Mouse (Mus musculus) limb, embryonic 14.5 days (tissue): Measurements from ENCODE around the gene Ahcy. TPM values are rescaled to one million over a fixed set of nuclear protein-coding genes. Genes with fewer than 3 reads are reported as not detected.

Source experiments
- ATAC-seq: fragments of 200-750 bp; cut with Nextera tagmentation; 2 replicates; pipeline ENCODE4 v1.8.0; 2017; ENCODE audit warnings: low read depth, moderate number of reproducible peaks, moderate TSS enrichment; ENCODE audit not compliant: low FRiP score
- DNase-seq: peaks from one replicate; pipeline ENCODE4 v3.0.0-alpha.2; 2015; ENCODE audit warnings: low spot score
- H3K27ac ChIP-seq: fragments of 300-500 bp; sonication (generic); replicated peaks from 2 replicates; pipeline ENCODE4 v1.5.1; 2014; ENCODE audit warnings: low read depth, mild to moderate bottlenecking, low read length, moderate library complexity, mixed read lengths
- H3K27me3 ChIP-seq: fragments of 300-500 bp; sonication (generic); 2 replicates; pipeline ENCODE4 v1.6.1; 2014; ENCODE audit warnings: low read length, mixed read lengths; ENCODE audit not compliant: control insufficient read depth, insufficient read depth
- H3K36me3 ChIP-seq: fragments of 300-500 bp; sonication (generic); 2 replicates; pipeline ENCODE4 v1.6.1; 2014; ENCODE audit warnings: mild to moderate bottlenecking, low read length, moderate library complexity, mixed read lengths; ENCODE audit not compliant: control insufficient read depth, insufficient read depth
- H3K4me1 ChIP-seq: fragments of 300-500 bp; sonication (generic); 2 replicates; pipeline ENCODE4 v1.6.1; 2014; ENCODE audit warnings: antibody characterized with exemption, low read length, mixed read lengths; ENCODE audit not compliant: control insufficient read depth, insufficient read depth
- H3K4me2 ChIP-seq: fragments of 300-500 bp; sonication (generic); replicated peaks from 2 replicates; pipeline ENCODE4 v1.6.1; 2014; ENCODE audit warnings: low read depth, mild to moderate bottlenecking, low read length, moderate library complexity; ENCODE audit not compliant: severe bottlenecking
- H3K4me3 ChIP-seq: fragments of 300-500 bp; sonication (generic); replicated peaks from 2 replicates; pipeline ENCODE4 v1.5.1; 2014; ENCODE audit warnings: low read length
- H3K9ac ChIP-seq: fragments of 300-500 bp; sonication (generic); 2 replicates; pipeline ENCODE4 v1.6.1; 2014; ENCODE audit warnings: mild to moderate bottlenecking, low read depth, low read length, moderate library complexity; ENCODE audit not compliant: severe bottlenecking
- H3K9me3 ChIP-seq: fragments of 300-500 bp; sonication (generic); 2 replicates; pipeline ENCODE4 v1.6.1; 2016; ENCODE audit warnings: low read length; ENCODE audit not compliant: control insufficient read depth
- POLR2A ChIP-seq: fragments of 200-500 bp; IDR thresholded peaks from 2 replicates; pipeline ENCODE4 v1.8.0; 2012; ENCODE audit warnings: inconsistent platforms, mild to moderate bottlenecking, moderate library complexity, borderline replicate concordance; ENCODE audit not compliant: insufficient read depth, insufficient read length; ENCODE audit errors: extremely low read depth
- whole genome bisulfite sequencing: fragments of 180-500 bp; shearing (Covaris S2); extraction: QIAGEN DNeasy Blood & Tissue Kit; methylation state at CpG from one replicate; pipeline ENCODE4 v1.1.7; 2014; 5-methylcytosine and 5-hydroxymethylcytosine counted together
- polyA plus RNA-seq, 2 experiments: library from polyadenylated mRNA; depleted of rRNA in 1 of 2; stranded (reverse) in 1 of 2; unstranded in 1 of 2; fragments of >200 nt; fragmentation: Nextera tagmentation in 1 of 2; extraction: Ambion mirVana in 1 of 2; gene quantifications; 2 replicates each; pipeline versions ENCODE4 v1.2.1 to v1.2.3; 2012 to 2014

Gene Ahcy
- polyA plus RNA-seq, 2 experiments = 70.5 to 123 TPM

GRCm38 (mm10) chr2:155011086-155011656 lies 63.1 kb downstream of the Ahcy start:
- H3K27me3 ChIP-seq = no peaks in the 10 kb centered on the region
- H3K27ac ChIP-seq = no peak overlapping the region
- no peak for TF ChIP-seq POLR2A
- DNase-seq (no peak), ATAC-seq (no peak)
- 46% methylated on average over 3 of the region's 3 CpGs for WGBS
- H3K9ac ChIP-seq = no peak overlapping the region
- H3K9me3 ChIP-seq = no peaks in the 10 kb centered on the region
- no peaks in the 10 kb centered on the region for H3K36me3 ChIP-seq
- H3K4me2 ChIP-seq = no peak overlapping the region
- no peaks in the 10 kb centered on the region for H3K4me1 ChIP-seq
- H3K4me3 ChIP-seq = no peak overlapping the region

Other genes starting within 250 kb of the Ahcy start
- gene Eif2s2, start 181.6 kb downstream of the Ahcy start, polyA plus RNA-seq (2012; rRNA removed) = 47.3 and 73.6 TPM in 2 replicates
- 111 and 116 TPM in 2 replicates for gene Eif2s2, start 181.6 kb downstream of the Ahcy start, polyA plus RNA-seq (2014; fragmentation: Nextera tagmentation; extraction: Ambion mirVana)
- gene Gm14226, start 56.2 kb downstream of the Ahcy start, polyA plus RNA-seq (2012; rRNA removed) = 17.4 and 17.7 TPM in 2 replicates
- gene Gm14226, start 56.2 kb downstream of the Ahcy start, polyA plus RNA-seq (2014; fragmentation: Nextera tagmentation; extraction: Ambion mirVana) = 5.7 and 6.3 TPM in 2 replicates
- gene Itch, start 59.0 kb upstream of the Ahcy start, polyA plus RNA-seq (2012; rRNA removed) = 30.2 and 31.1 TPM in 2 replicates
- gene Itch, start 59.0 kb upstream of the Ahcy start, polyA plus RNA-seq (2014; fragmentation: Nextera tagmentation; extraction: Ambion mirVana) = 49.8 and 54.6 TPM in 2 replicates
- 476 and 534 TPM in 2 replicates for gene Dynlrb1, start 162.0 kb upstream of the Ahcy start, polyA plus RNA-seq (2012; rRNA removed)
- 501 and 509 TPM in 2 replicates for gene Dynlrb1, start 162.0 kb upstream of the Ahcy start, polyA plus RNA-seq (2014; fragmentation: Nextera tagmentation; extraction: Ambion mirVana)
- gene Map1lc3a, start 201.8 kb upstream of the Ahcy start, polyA plus RNA-seq (2012; rRNA removed) = 129 and 134 TPM in 2 replicates
- gene Map1lc3a, start 201.8 kb upstream of the Ahcy start, polyA plus RNA-seq (2014; fragmentation: Nextera tagmentation; extraction: Ambion mirVana) = 233 TPM in 2 replicates